Mouse (Mus musculus) thymus, adult 2 months (tissue): ENCODE data around the gene Farsa. TPM values are rescaled to one million over a fixed set of nuclear protein-coding genes. Genes with fewer than 3 reads are reported as not detected.

Experiments used
- DNase-seq: peaks from one replicate; pipeline ENCODE4 v3.0.0; 2021
- H3K27ac ChIP-seq: fragments of 200-500 bp; 2 replicates; pipeline ENCODE4 v1.5.1; 2012; ENCODE audit warnings: low read length, control low read depth; ENCODE audit not compliant: control insufficient read depth, insufficient read depth
- H3K27me3 ChIP-seq: fragments of 200-500 bp; 2 replicates; pipeline ENCODE4 v1.6.1; 2012; ENCODE audit warnings: mild to moderate bottlenecking, low read length, moderate library complexity, mixed read lengths; ENCODE audit not compliant: control insufficient read depth, insufficient read depth
- H3K36me3 ChIP-seq: fragments of 200-500 bp; 2 replicates; pipeline ENCODE4 v1.6.1; 2012; ENCODE audit warnings: mild to moderate bottlenecking, low read length, moderate library complexity; ENCODE audit not compliant: control insufficient read depth, insufficient read depth
- H3K4me1 ChIP-seq: fragments of 200-500 bp; replicated peaks from 2 replicates; pipeline ENCODE4 v1.6.1; 2012; ENCODE audit warnings: low read length; ENCODE audit not compliant: control insufficient read depth, insufficient read depth
- H3K4me3 ChIP-seq: fragments of 200-500 bp; 2 replicates; pipeline ENCODE4 v1.5.1; 2012; ENCODE audit warnings: mild to moderate bottlenecking, low read length, control low read depth, moderate library complexity; ENCODE audit not compliant: control insufficient read depth, insufficient read depth
- CTCF ChIP-seq: fragments of 200-500 bp; IDR thresholded peaks from 2 replicates; pipeline ENCODE4 v1.5.1; 2012; ENCODE audit warnings: mild to moderate bottlenecking, control low read depth, low read length, moderate library complexity, borderline replicate concordance; ENCODE audit not compliant: control insufficient read depth, poor library complexity, insufficient read depth; ENCODE audit errors: extremely low read depth
- POLR2A ChIP-seq: fragments of 200-500 bp; IDR thresholded peaks from 2 replicates; pipeline ENCODE4 v1.6.1; 2012; ENCODE audit warnings: mild to moderate bottlenecking, low read length, control low read depth, moderate library complexity; ENCODE audit not compliant: control insufficient read depth, poor library complexity, insufficient read depth; ENCODE audit errors: extremely low read depth
- WGBS: fragments of 180-500 bp; shearing (Covaris S2); methylation state at CpG from one replicate; pipeline ENCODE4 v1.1.7; 2018; 5-methylcytosine and 5-hydroxymethylcytosine counted together
- polyA plus RNA-seq: library from polyadenylated mRNA; depleted of rRNA; stranded (reverse); fragments of >200 nt; gene quantifications from 2 replicates; pipeline ENCODE4 v1.2.3, GENCODE M21; 2012; rRNA removed

Farsa gene
- polyA plus RNA-seq = 93.5 and 103 TPM in 2 replicates

GRCm38 (mm10) chr8:84856864-84857441 lies at the start of gene Farsa:
Farsa (plus strand) TSS chr8:84856989.
- peak; percentile 65; the same call in 1 of the 2 replicates for TF ChIP-seq POLR2A
- 0 out of 2 replicates have a peak, but pooled peaks have one; percentile 11 for TF ChIP-seq CTCF

GRCm38 (mm10) chr8:84809109-84809940 lies 47.5 kb upstream of the Farsa start:
- TF ChIP-seq CTCF (no peak), POLR2A (no peak)
- no peak overlapping the region for H3K4me3 ChIP-seq
- WGBS = 94% methylated on average over 12 of the region's 12 CpGs
- H3K27me3 ChIP-seq = no peaks in the 10 kb centered on the region
- H3K27ac ChIP-seq = no peak overlapping the region
- no peak for DNase-seq
- no peaks in the 10 kb centered on the region for H3K36me3 ChIP-seq
- H3K4me1 ChIP-seq = peaks cover 2% of the 10 kb centered on the region; the same call in 1 of the 2 replicates

More at GRCm38 (mm10) chr8:84856864-84857441, at the start of gene Farsa:
- Histone ChIP-seq H3K27ac (no peak within 1 kb of the TSS), H3K4me1 (peaks cover 6% of the 10 kb centered on the region; the same call in 1 of the 2 replicates), H3K27me3 (no peaks in the 10 kb centered on the region), H3K36me3 (peaks cover 14% of the 10 kb centered on the region), H3K4me3 (peak within 1 kb of the TSS; percentile 84)
- under 1% methylated on average over 39 of the region's 39 CpGs for WGBS
- peak; percentile 89 for DNase-seq

- WGBS = 93% methylated on average over 5 of the region's 5 CpGs
- no peak for TF ChIP-seq CTCF
These were observed 46.9 kb upstream of the Farsa start for GRCm38 (mm10) chr8:84809941-84810280.

GRCm38 (mm10) chr8:84810896-84811295 lies 45.9 kb upstream of the Farsa start:
- peaks cover 2% of the 10 kb centered on the region; the same call in 1 of the 2 replicates for H3K4me1 ChIP-seq
- H3K36me3 ChIP-seq = no peaks in the 10 kb centered on the region
- no peak overlapping the region for H3K4me3 ChIP-seq
- H3K27ac ChIP-seq = no peak overlapping the region
- 2% methylated on average over 32 of the region's 32 CpGs for WGBS
- DNase-seq = peak; percentile 81
- H3K27me3 ChIP-seq = no peaks in the 10 kb centered on the region
- TF ChIP-seq CTCF = peak; percentile 82
- TF ChIP-seq POLR2A = no peak

More at GRCm38 (mm10) chr8:84809941-84810280, 46.9 kb upstream of the Farsa start:
- Histone ChIP-seq H3K36me3 (no peaks in the 10 kb centered on the region), H3K4me1 (peaks cover 2% of the 10 kb centered on the region; the same call in 1 of the 2 replicates), H3K4me3 (no peak overlapping the region), H3K27ac (no peak overlapping the region), H3K27me3 (no peaks in the 10 kb centered on the region)
- DNase-seq = no peak

GRCm38 (mm10) chr8:84811303-84811702 lies 45.5 kb upstream of the Farsa start:
- H3K27ac ChIP-seq = no peak overlapping the region
- 59% methylated on average over 10 of the region's 10 CpGs for WGBS

DNA sequence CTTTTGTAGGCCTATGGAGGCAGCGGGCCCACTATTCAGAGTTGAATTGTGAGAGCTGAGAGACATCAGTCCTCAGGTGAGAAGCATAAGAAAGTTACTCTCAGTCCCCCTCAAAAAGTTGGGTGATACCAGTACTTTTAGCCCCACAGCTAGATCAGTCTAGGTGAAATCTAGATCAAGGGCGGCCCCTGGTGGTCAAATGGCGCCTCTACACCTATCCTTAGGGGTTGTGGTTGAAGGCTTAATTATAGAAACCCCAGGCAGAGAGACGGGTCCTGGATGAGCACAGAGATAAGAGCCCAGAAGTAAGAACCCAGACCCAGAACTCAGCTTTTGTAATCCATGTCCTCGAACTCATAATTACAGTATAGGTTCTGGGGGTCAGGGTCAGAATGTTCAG lies 43.7 kb upstream of the Farsa start:
- Histone ChIP-seq H3K27me3 (no peaks in the 10 kb centered on the region), H3K27ac (no peak overlapping the region), H3K36me3 (no peaks in the 10 kb centered on the region), H3K4me1 (peaks cover 2% of the 10 kb centered on the region; the same call in 1 of the 2 replicates), H3K4me3 (no peak overlapping the region)
- peak; percentile 82 for DNase-seq
- TF ChIP-seq POLR2A = no peak
- no peak for TF ChIP-seq CTCF
- WGBS = 2% methylated on average over 5 of the region's 5 CpGs

More at GRCm38 (mm10) chr8:84811303-84811702, 45.5 kb upstream of the Farsa start:
- DNase-seq = no peak
- Histone ChIP-seq H3K4me1 (peaks cover 2% of the 10 kb centered on the region; the same call in 1 of the 2 replicates), H3K27me3 (no peaks in the 10 kb centered on the region), H3K4me3 (no peak overlapping the region), H3K36me3 (no peaks in the 10 kb centered on the region)
- no peak for TF ChIP-seq POLR2A
- no peak for TF ChIP-seq CTCF
